Mouse (Mus musculus): Measurements from ENCODE around the gene Endou.
A peak's percentile ranks its signal among the peaks of the same experiment; 100 is the strongest.

Endou gene

DNA sequence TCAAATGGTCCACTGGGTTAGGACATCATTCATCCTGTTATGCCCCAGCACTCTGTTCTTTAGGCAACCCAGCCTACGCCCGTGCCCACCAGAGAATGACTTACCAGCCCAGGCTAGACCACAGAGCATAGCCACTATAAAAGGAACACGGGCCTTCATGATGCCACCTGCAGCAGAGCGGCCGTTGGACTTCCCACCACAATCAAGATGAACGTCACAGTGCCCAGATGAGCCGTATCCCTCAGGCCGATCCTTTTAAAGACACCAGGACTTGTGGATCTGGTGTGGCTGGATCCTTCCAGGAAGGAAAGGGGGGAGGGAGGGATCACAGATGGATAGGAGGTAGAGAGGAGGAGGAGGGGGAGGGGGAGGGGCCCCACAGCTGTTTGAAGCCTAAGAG lies at the start of gene Endou:
TSS of gene Endou (minus strand) at position 229 of the 400 bp plus-strand sequence.
- no peak for DNase-seq (ENCODE audit: low spot score in 2 of 2)

GRCm38 (mm10) chr15:97780611-97781031 lies 49.5 kb upstream of the Endou start:
- peak; percentile 50 to 60 for DNase-seq (ENCODE audit: low spot score in 2 of 2)

- no peak for DNase-seq (ENCODE audit: low spot score in 2 of 2)
Observed at GRCm38 (mm10) chr15:97779576-97779975, 48.4 kb upstream of the Endou start.

- no peak for DNase-seq (ENCODE audit: low spot score in 2 of 2)
Observed at GRCm38 (mm10) chr15:97778311-97779098, 47.4 kb upstream of the Endou start, which contains the start of gene Slc48a1. TSS of gene Slc48a1 (plus strand) at chr15:97778520.

GRCm38 (mm10) chr15:97776919-97777318 lies 45.8 kb upstream of the Endou start:
- no peak for DNase-seq (ENCODE audit: low spot score in 2 of 2)

GRCm38 (mm10) chr15:97776514-97776913 lies 45.4 kb upstream of the Endou start:
- DNase-seq (ENCODE audit: low spot score in 2 of 2) = peak in 1 of 2 experiments; percentile 80

DNA sequence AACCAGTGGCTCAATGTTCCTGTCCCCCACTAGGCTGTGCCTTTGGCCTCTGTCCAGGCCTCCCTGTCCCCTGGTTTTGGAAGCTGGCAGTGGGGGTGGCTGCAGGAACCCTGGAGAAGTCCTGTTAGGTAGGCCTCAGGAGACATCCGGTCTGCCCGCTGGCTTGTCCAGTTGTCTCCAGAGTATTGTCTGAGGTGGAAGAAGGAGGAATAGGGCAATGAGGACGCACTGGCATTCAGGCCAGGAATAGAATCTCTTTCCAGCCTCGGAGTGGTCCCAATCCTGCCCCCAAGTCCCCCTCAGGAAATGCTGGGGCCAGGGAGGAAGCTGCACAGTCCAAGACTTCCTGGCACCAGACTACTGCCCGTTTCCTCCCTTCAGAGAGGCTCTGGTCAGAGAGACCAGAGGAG lies 42.8 kb upstream of the Endou start:
- DNase-seq (ENCODE audit: low spot score in 2 of 2) = no peak

DNA sequence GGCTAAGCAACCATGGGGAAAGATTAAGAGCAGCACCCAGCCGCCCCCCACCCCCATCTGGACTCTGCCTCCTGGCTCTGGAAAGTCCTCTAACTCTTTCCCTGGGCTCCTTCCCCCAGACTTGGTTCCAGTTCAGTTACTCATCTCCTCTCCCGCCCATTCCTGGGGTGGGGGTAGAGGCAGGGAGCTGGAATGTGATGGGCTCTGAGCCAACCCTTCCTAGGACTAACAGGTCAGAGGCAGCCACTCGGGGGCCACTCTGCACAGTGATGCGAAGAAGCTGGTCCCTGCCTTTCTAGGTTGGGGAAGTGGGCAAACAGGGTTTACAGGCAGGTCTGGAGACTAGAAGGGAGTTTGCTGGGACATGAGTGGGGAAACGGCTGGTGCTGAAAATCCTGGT lies 42.0 kb upstream of the Endou start:
- no peak for DNase-seq (ENCODE audit: low spot score in 2 of 2)

DNA sequence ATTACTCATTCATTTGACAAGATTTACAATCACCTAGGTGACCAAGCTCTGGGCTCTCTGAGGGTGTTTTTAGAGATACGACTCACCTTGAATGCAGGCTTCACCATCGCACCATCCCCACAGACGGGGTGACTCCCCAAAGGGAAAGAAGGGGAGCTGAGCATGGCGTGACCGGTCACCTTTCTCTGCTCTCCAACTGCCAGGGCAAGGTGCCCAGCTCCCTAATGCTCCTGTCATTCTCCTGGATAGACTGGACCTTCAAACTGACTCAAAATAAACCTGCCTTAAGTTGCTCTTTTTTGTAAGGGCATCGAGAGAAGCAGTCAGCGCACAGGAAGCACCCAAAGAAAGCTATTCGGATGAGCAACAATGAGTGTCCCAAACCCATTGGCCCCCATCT lies 39.1 kb upstream of the Endou start:
- DNase-seq (ENCODE audit: low spot score in 2 of 2) = no peak

- no peak for DNase-seq (ENCODE audit: low spot score in 2 of 2)
Observed at GRCm38 (mm10) chr15:97768192-97768591, 37.1 kb upstream of the Endou start.

DNA sequence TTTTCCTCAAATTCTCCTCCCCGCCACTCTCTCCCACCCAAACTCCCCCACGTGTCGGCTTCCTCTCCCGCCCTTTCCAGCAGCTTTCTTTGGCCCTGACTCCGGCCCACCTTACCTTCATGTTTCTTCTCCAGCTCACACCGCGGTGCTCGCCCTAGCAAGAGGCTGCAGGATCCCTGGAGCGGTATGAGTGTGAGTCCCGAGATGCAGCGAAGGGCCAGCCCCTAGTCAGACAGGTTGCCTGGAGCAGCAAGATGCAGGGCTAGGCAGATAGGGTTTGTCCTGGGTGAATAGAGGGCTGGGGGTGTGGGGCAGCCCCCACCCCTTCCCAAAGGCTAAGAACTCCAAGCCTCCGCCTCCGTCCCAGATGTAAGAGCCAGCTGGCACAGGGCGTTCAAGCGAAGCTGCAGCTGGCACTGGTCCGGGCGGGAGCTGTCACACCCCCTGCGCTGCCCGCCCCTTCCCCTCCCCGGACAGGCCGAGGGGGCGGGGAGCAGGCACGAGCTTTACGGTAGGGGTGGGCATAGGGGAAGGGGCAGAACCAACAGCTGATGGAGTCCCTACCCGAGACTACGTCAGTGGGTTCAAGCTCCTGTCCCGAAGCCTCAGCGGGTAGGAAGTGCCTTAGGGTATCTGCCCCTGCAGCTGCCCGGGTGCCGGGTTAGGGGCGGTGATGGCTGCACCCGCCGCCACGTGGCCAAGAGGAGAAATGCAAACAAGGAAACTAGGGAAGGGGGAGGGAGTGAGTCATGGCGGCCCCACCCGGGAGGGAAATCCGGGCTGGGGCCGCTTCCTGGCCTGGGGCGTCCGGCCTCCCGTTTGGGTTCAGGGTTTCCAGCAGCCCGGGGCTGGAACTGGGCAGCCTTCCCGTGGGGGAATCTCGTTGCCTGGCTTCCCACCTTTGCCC lies 36.4 kb upstream of the Endou start, which contains the start of gene Rapgef3:
TSS of gene Rapgef3 (minus strand) at position 693 of the 907 bp plus-strand sequence.
- DNase-seq (ENCODE audit: low spot score in 2 of 2) = peak in 1 of 2 experiments; percentile 75

DNA sequence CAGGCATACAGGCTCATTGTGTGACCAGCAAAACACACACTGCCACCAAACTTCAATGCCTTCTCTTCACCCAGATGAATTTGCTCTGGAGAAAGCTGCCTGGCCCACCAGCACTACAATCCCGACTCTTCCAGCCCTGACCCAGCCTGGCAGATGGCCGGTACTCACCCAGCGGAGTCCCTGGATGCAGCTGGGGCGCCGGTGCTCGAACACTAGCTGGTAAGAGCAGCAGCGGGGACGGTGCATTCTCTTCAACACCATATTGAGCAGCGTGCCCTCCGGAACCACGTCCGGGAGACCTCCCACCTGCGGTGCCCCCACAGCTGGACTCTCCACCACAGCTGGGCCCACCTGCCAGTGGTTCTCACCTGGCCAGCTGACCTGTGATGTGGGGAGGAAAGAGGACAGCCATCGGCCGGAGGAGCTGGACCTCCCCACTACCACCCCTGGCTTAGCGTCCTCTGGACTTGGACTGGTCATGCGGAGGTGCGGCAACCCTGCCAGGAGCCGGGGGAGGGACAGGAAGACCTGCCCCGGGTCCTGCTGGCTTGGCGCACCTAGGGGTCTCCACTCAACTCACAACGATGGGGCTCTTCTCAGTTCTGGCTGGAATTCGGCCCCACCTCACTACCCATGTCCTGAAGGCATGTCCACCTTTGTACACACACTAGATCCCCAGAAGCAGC lies 35.6 kb upstream of the Endou start:
- no peak for DNase-seq (ENCODE audit: low spot score in 2 of 2)

- no peak for DNase-seq (ENCODE audit: low spot score in 2 of 2)
Observed at GRCm38 (mm10) chr15:97766194-97766593, 35.1 kb upstream of the Endou start.

DNA sequence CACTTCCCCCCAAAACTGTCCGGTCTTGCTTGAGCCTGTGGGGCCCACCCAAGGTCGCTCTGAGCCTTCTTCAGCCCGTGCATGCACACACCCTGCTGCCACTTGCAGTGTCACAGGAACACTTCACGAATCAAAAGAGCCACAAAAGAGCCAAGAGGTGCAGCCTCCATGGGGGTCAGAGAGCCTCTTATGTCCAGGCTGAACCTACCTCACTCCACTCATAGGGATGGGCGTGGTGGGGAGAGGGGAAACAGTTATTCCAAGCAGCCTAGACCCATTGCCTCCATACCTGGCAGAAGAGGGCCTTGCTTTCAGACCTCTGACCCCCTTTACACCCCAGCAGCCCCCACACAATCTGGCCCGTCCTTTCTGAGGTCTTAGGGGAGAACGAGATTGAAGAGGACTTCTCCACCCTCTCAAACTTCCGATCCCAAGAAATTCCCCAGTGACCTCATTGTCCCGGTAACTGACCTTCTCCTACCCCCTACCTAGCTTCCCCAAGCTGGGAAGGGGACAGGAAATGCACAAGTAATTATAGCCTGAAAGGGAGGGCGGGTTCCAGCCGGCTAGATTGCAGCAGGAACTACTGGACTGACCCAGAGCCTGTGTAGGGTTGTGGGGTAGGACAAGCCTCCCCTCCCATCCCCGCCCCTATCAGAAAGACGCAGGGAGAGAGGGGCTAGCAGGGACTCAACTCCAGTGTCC lies 34.1 kb upstream of the Endou start:
- DNase-seq (ENCODE audit: low spot score in 2 of 2) = no peak

- DNase-seq (ENCODE audit: low spot score in 2 of 2) = no peak
Observed at GRCm38 (mm10) chr15:97764532-97764931, 33.4 kb upstream of the Endou start.

GRCm38 (mm10) chr15:97763256-97764049 lies 32.3 kb upstream of the Endou start:
- DNase-seq (ENCODE audit: low spot score in 2 of 2) = no peak

GRCm38 (mm10) chr15:97762733-97763132 lies 31.6 kb upstream of the Endou start:
- no peak for DNase-seq (ENCODE audit: low spot score in 2 of 2)

- DNase-seq (ENCODE audit: low spot score in 2 of 2) = no peak
Observed at GRCm38 (mm10) chr15:97761438-97761837, 30.3 kb upstream of the Endou start.

GRCm38 (mm10) chr15:97760952-97761351 lies 29.8 kb upstream of the Endou start:
- no peak for DNase-seq (ENCODE audit: low spot score in 2 of 2)

DNA sequence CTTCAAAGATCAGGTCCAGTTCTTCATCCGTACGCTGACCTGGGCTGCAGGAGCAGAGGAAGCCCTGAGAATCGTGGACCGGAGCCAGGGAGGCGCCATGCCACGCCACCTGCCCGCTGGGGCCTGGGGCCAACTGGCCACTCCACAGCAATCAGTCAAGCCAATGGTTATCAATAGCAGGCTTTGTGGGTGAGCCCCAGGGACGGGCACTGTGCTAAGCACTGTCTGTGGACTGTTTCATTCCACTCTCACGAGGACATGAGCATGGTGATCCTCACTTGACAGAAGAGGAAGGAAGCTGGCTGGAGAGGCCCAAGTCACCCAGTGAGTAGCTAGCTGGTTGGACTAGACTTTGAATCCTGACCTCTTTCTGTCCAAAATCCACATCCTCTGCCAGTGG lies 28.9 kb upstream of the Endou start:
- DNase-seq (ENCODE audit: low spot score in 2 of 2) = peak; percentile 53 to 59
